Mouse (Mus musculus) lung, embryonic 16.5 days (tissue): Measurements from ENCODE around the gene Hivep3. TPM values are rescaled to one million over a fixed set of nuclear protein-coding genes. Genes with fewer than 3 reads are reported as not detected.

Source experiments
- ATAC-seq: fragments of 200-750 bp; cut with Nextera tagmentation; 2 replicates; pipeline ENCODE4 v1.8.0; 2017; ENCODE audit warnings: low read depth, mild to moderate bottlenecking, moderate library complexity
- H3K27ac ChIP-seq: fragments of 300-500 bp; sonication (generic); 2 replicates; pipeline ENCODE4 v1.5.1; 2014; ENCODE audit warnings: mild to moderate bottlenecking, control low read depth, low read length
- H3K27me3 ChIP-seq: fragments of 300-500 bp; sonication (generic); 2 replicates; pipeline ENCODE4 v1.6.1; 2014; ENCODE audit warnings: low read depth, low read length, mixed read lengths; ENCODE audit not compliant: control insufficient read depth, insufficient read depth
- H3K36me3 ChIP-seq: fragments of 300-500 bp; sonication (generic); 2 replicates; pipeline ENCODE4 v1.6.1; 2014; ENCODE audit warnings: low read length; ENCODE audit not compliant: control insufficient read depth, insufficient read depth
- H3K4me1 ChIP-seq: fragments of 300-500 bp; sonication (generic); replicated peaks from 2 replicates; pipeline ENCODE4 v1.6.1; 2014; ENCODE audit warnings: low read length, mixed read lengths; ENCODE audit not compliant: control insufficient read depth, insufficient read depth
- H3K4me2 ChIP-seq: fragments of 300-500 bp; sonication (generic); 2 replicates; pipeline ENCODE4 v1.6.1; 2014; ENCODE audit warnings: low read depth, low read length, control low read depth
- H3K4me3 ChIP-seq: fragments of 300-500 bp; sonication (generic); 2 replicates; pipeline ENCODE4 v1.5.1; 2014; ENCODE audit warnings: mild to moderate bottlenecking, low read length, control low read depth
- H3K9ac ChIP-seq: fragments of 300-500 bp; sonication (generic); 2 replicates; pipeline ENCODE4 v1.6.1; 2014; ENCODE audit warnings: low read length, control low read depth
- H3K9me3 ChIP-seq: fragments of 300-500 bp; sonication (generic); 2 replicates; pipeline ENCODE4 v1.6.1; 2016; ENCODE audit warnings: low read length; ENCODE audit not compliant: control insufficient read depth
- WGBS: fragments of 180-500 bp; shearing (Covaris S2); extraction: QIAGEN DNeasy Blood & Tissue Kit; methylation state at CpG from one replicate; pipeline ENCODE4 v1.1.7; 2014; 5-methylcytosine and 5-hydroxymethylcytosine counted together
- polyA plus RNA-seq: library from polyadenylated mRNA; unstranded; fragments of >200 nt; fragmentation: Nextera tagmentation; extraction: Ambion mirVana; gene quantifications from 2 replicates; pipeline ENCODE4 v1.2.1, GENCODE M21; 2015

Gene Hivep3
- polyA plus RNA-seq, 1 experiment from 2014 or later, result 30.3 TPM

DNA sequence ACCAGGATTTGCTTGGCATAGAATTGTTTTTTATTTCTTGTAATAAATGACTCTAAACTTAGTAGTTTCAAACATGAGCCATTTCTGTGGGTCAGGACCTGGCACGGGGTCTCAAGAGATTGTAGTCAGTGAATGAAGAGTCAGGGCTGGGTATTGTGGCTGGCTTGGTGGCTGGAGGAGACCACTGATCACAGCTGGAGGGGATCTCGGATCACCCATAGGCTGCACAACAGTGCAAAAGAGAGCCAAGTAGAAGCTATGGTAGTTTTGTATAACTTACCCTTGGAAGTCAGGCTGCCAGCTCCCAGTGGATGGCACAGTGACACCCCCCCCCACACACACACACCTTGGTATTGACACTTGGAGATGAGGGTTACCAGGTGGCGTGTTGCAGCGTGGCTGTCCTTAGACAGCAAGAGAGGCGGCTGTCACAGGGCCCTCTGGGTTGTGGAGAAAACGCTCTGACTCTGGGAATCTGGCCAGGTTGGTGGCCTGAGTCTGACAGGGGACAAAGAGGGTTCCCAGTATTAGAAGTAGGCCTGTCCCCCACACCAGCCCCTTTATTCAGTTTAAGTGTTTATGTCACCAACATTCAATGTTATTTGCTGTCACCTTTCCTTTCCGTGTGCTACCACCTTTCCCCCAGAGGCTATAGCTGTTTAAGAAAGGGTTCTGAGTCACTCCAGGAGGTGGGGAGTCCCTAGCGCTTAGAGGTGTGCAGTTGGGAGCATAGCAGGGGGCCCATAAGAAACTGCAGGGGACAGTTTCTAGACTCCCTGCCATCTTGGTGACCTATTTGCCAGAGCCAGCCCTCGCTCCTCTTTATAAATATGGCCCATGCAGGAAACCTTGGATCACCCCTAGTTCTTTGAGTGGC is 240.4 kb downstream of the Hivep3 start:
- H3K27me3 ChIP-seq, result no peaks in the 10 kb centered on the region
- no peaks in the 10 kb centered on the region for H3K9me3 ChIP-seq
- no peaks in the 10 kb centered on the region for H3K36me3 ChIP-seq
- peaks cover 10% of the 10 kb centered on the region; the same call in 1 of the 2 replicates for H3K4me1 ChIP-seq
- 46% methylated on average over 9 of the region's 9 CpGs for WGBS
- no peak overlapping the region for H3K4me3 ChIP-seq
- no peak overlapping the region for H3K4me2 ChIP-seq
- peak; percentile 62 for ATAC-seq
- H3K9ac ChIP-seq, result no peak overlapping the region
- H3K27ac ChIP-seq, result no peak overlapping the region; the same call in none of the 2 replicates

GRCm38 (mm10) chr4:119975242-119975641 is 241.7 kb downstream of the Hivep3 start:
- no peaks in the 10 kb centered on the region for H3K27me3 ChIP-seq
- 71% methylated on average over 10 of the region's 10 CpGs for WGBS

DNA sequence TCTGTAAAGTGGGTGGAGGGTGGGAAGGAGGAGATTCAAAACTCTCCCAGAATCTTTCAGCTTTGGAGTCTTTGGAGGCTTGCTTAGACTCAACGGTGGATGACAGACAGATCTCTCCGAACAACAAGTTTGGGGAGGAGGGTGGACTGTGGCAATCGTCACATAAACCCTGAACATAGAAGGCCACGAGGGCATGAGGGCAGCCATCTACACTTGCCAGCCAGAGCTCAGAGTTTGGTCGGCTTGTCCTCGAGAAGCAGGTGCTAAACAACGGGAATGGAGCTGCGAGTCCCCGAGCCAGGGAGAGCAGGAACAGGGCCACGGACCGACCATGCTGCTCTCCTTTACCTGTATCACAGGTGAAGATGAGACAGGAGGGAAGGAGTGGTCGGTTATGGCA is 242.2 kb downstream of the Hivep3 start:
- no peaks in the 10 kb centered on the region for H3K36me3 ChIP-seq
- no peaks in the 10 kb centered on the region for H3K9me3 ChIP-seq
- 71% methylated on average over 12 of the region's 12 CpGs for WGBS
- H3K4me2 ChIP-seq, result no peak overlapping the region
- no peak for ATAC-seq
- no peak overlapping the region for H3K27ac ChIP-seq
- H3K4me3 ChIP-seq, result no peak overlapping the region
- H3K27me3 ChIP-seq, result no peaks in the 10 kb centered on the region
- no peak overlapping the region for H3K9ac ChIP-seq
- H3K4me1 ChIP-seq, result peaks cover 4% of the 10 kb centered on the region; the same call in 1 of the 2 replicates

More at GRCm38 (mm10) chr4:119975242-119975641, 241.7 kb downstream of the Hivep3 start:
- Histone ChIP-seq H3K9ac (no peak overlapping the region), H3K36me3 (no peaks in the 10 kb centered on the region), H3K4me1 (peaks cover 4% of the 10 kb centered on the region; the same call in 1 of the 2 replicates), H3K4me2 (no peak overlapping the region), H3K9me3 (no peaks in the 10 kb centered on the region), H3K27ac (no peak overlapping the region), H3K4me3 (no peak overlapping the region)
- no peak for ATAC-seq

- no peak overlapping the region for H3K9ac ChIP-seq
- H3K4me1 ChIP-seq, result peaks cover 4% of the 10 kb centered on the region; the same call in 1 of the 2 replicates
- H3K4me2 ChIP-seq, result no peak overlapping the region
- H3K27me3 ChIP-seq, result no peaks in the 10 kb centered on the region
- WGBS, result 20% methylated on average over 3 of the region's 3 CpGs
- no peak overlapping the region for H3K27ac ChIP-seq
- no peaks in the 10 kb centered on the region for H3K36me3 ChIP-seq
- no peak overlapping the region for H3K4me3 ChIP-seq
- no peaks in the 10 kb centered on the region for H3K9me3 ChIP-seq
- ATAC-seq, result no peak
Observed at GRCm38 (mm10) chr4:119976428-119977168, 243.0 kb downstream of the Hivep3 start.

DNA sequence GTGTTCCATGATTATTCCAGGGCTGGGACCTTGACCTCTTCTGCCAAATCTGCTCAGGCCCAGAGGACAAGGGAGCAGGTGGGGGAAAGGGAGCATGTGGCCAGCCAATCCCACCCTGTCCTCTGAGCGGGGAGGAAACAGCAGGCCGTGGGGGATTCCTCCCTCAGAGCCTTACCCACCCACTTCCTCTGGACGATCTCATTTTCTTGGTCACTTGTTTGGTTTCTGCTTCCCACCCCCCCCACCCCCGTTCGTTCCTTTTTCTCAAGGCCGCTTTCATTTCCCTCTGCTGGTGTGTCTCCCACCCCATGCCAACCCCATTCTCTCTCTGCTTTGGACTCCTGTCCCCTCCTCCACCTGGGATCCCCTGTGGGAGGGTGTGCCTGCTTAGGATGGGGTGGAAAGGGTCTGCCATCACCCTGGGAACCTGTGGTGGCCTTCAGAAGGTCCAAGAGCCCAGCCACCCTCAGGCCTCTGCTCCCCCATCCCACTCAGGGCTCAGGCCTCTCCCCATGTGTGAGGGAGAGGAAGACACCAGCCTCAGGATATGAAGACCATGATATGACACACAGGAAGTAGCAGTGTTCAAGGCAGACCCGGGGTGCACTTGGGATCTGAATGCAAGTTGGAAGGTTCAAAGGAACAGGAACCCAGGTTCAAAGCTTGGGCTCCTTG is 244.4 kb downstream of the Hivep3 start:
- Histone ChIP-seq H3K4me2 (no peak overlapping the region), H3K4me1 (peaks cover 4% of the 10 kb centered on the region; the same call in 1 of the 2 replicates), H3K9me3 (no peaks in the 10 kb centered on the region), H3K36me3 (no peaks in the 10 kb centered on the region), H3K27me3 (no peaks in the 10 kb centered on the region), H3K4me3 (no peak overlapping the region), H3K9ac (no peak overlapping the region), H3K27ac (no peak overlapping the region)
- WGBS, result 64% methylated on average over 7 of the region's 7 CpGs
- ATAC-seq, result no peak

DNA sequence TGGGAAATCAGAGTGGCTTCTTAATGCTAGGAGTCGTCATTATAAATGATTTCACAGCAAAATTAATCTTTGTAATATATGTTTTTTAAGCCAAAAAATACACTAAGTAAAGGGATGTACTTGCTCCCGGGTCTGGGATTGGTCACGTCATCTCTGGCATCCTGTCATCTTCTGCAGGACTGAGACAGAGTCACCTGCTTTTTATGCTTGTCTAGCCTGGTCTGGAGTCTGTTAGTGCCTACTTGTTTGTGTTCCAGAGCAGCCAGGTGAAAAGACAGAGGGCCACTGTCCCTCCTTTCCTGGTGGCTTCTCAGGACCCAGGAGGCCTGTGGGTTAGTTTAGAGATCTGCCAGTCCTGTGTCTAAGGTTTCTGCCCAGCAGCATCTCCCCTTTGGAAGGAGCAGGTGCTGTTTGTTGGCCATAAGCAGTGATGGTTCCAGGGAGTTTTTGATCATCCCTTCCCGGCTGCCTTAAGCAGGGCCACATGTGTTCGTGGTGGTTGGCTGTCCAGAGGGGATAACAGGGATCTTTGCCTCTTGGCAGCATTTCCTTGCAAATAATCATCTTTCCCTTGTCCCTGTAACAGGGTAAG is 245.8 kb downstream of the Hivep3 start:
- no peaks in the 10 kb centered on the region for H3K9me3 ChIP-seq
- H3K9ac ChIP-seq, result no peak overlapping the region
- peaks cover 2% of the 10 kb centered on the region; the same call in 1 of the 2 replicates for H3K4me1 ChIP-seq
- no peak overlapping the region for H3K4me3 ChIP-seq
- H3K27me3 ChIP-seq, result no peaks in the 10 kb centered on the region
- WGBS, result 68% methylated on average over 5 of the region's 5 CpGs
- ATAC-seq, result no peak
- no peaks in the 10 kb centered on the region for H3K36me3 ChIP-seq
- H3K27ac ChIP-seq, result no peak overlapping the region
- no peak overlapping the region for H3K4me2 ChIP-seq

DNA sequence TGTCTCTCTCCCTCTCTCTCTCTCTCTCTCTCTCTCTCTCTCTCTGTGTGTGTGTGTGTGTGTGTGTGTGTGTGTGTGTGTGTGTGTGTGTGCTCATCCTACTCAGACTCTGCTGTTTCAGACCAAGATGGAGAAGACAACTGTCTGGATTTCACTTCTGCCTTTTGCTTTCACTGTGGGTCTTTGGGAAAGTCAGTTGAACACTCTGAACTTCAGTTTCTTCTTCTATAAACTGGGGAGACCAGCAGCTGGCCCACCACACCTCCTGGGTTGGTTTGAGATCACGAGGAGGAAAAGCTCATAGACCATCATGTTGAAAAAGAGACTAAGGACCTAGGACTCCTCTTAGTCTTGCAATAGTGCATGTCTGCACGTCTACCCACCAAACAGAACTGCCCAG is 246.3 kb downstream of the Hivep3 start:
- 53% methylated on average over 2 of the region's 2 CpGs for WGBS
- Histone ChIP-seq H3K9me3 (no peaks in the 10 kb centered on the region), H3K4me1 (no peaks in the 10 kb centered on the region), H3K27ac (no peak overlapping the region), H3K9ac (no peak overlapping the region), H3K4me3 (no peak overlapping the region), H3K27me3 (no peaks in the 10 kb centered on the region), H3K36me3 (no peaks in the 10 kb centered on the region), H3K4me2 (no peak overlapping the region)
- no peak for ATAC-seq

GRCm38 (mm10) chr4:119981047-119981720 is 247.6 kb downstream of the Hivep3 start:
- Histone ChIP-seq H3K36me3 (no peaks in the 10 kb centered on the region), H3K27me3 (no peaks in the 10 kb centered on the region), H3K4me3 (no peak overlapping the region), H3K9ac (no peak overlapping the region), H3K4me1 (no peaks in the 10 kb centered on the region), H3K27ac (no peak overlapping the region), H3K9me3 (no peaks in the 10 kb centered on the region), H3K4me2 (no peak overlapping the region)
- ATAC-seq, result no peak
- WGBS, result 76% methylated on average over 12 of the region's 12 CpGs
